Mouse (Mus musculus): ENCODE measurements around the gene Golga3.

GRCm38 (mm10) chr5:110225056-110225455, 48.6 kb downstream of the Golga3 start:
- TF ChIP-seq POLR2A (IDR thresholded peaks at IDR 0.05; ENCODE audit: control insufficient read depth, extremely low read depth, insufficient read depth, low read length, poor library complexity) (no peak), CTCF (IDR thresholded peaks at IDR 0.05; ENCODE audit: borderline replicate concordance, control insufficient read depth, extremely low read depth, insufficient read depth, low read length, poor library complexity) (no peak)

Measured in thymus, adult 2 months (tissue).